Mouse (Mus musculus): ENCODE results near the gene Nsf. TPM values are rescaled to one million over a fixed set of nuclear protein-coding genes. Genes with fewer than 3 reads are reported as not detected.

The Nsf gene
- polyA plus RNA-seq, 1 experiment, result 17.1 TPM

Other genes with a start within 250 kb of the Nsf start
- gene Wnt9b, start 204.2 kb downstream of the Nsf start, polyA plus RNA-seq (2012; ENCODE audit: insufficient read depth, insufficient read length, missing spikeins), result not detected in 2 replicates
- not detected in 2 replicates for gene Wnt3, start 179.9 kb downstream of the Nsf start, polyA plus RNA-seq (2012; ENCODE audit: insufficient read depth, insufficient read length, missing spikeins)
- 10.4 and 13.6 TPM in 2 replicates for gene Arf2, start 12.7 kb upstream of the Nsf start, polyA plus RNA-seq (2012; ENCODE audit: insufficient read depth, insufficient read length, missing spikeins)
- gene Crhr1, start 178.8 kb upstream of the Nsf start, polyA plus RNA-seq (2012; ENCODE audit: insufficient read depth, insufficient read length, missing spikeins), result not detected in 2 replicates
- gene Sppl2c, start 232.3 kb upstream of the Nsf start, polyA plus RNA-seq (2012; ENCODE audit: insufficient read depth, insufficient read length, missing spikeins), result not detected in 2 replicates

Measured in brown adipose tissue, adult 24 weeks (tissue).